Mouse (Mus musculus): ENCODE measurements around the gene Hnrnpul2. TPM values are rescaled to one million over a fixed set of nuclear protein-coding genes. Genes with fewer than 3 reads are reported as not detected.

Hnrnpul2 gene
- total RNA-seq, 1 experiment from 2014 or later, result 114 TPM

Other genes with a start within 250 kb of the Hnrnpul2 start
- gene Slc22a8, start 228.8 kb upstream of the Hnrnpul2 start, total RNA-seq (2023; ENCODE audit: inconsistent age), result not detected in 4 replicates
- gene Slc22a6, start 202.0 kb upstream of the Hnrnpul2 start, total RNA-seq (2023; ENCODE audit: inconsistent age), result not detected in 4 replicates
- gene Chrm1, start 156.2 kb upstream of the Hnrnpul2 start, total RNA-seq (2023; ENCODE audit: inconsistent age), result not detected in 4 replicates
- gene Slc3a2, start 96.6 kb upstream of the Hnrnpul2 start, total RNA-seq (2023; ENCODE audit: inconsistent age), result 215 to 230 TPM (median 221 TPM) in 4 replicates
- gene Wdr74, start 84.2 kb upstream of the Hnrnpul2 start, total RNA-seq (2023; ENCODE audit: inconsistent age), result 66.4 to 86.6 TPM (median 70.6 TPM) in 4 replicates
- 4.2 to 4.8 TPM (median 4.5 TPM) in 4 replicates for gene 1700092M07Rik, start 79.3 kb upstream of the Hnrnpul2 start, total RNA-seq (2023; ENCODE audit: inconsistent age)
- 209 to 258 TPM (median 241 TPM) in 4 replicates for gene Stx5a, start 78.6 kb upstream of the Hnrnpul2 start, total RNA-seq (2023; ENCODE audit: inconsistent age)
- 374 to 413 TPM (median 398 TPM) in 4 replicates for gene Nxf1, start 62.9 kb upstream of the Hnrnpul2 start, total RNA-seq (2023; ENCODE audit: inconsistent age)
- gene Tmem223, start 49.0 kb upstream of the Hnrnpul2 start, total RNA-seq (2023; ENCODE audit: inconsistent age), result 28.8 to 38.3 TPM (median 33.5 TPM) in 4 replicates
- gene Tmem179b, start 45.5 kb upstream of the Hnrnpul2 start, total RNA-seq (2023; ENCODE audit: inconsistent age), result 70.3 to 85.2 TPM (median 76.3 TPM) in 4 replicates
- gene Taf6l, start 33.6 kb upstream of the Hnrnpul2 start, total RNA-seq (2023; ENCODE audit: inconsistent age), result 18.7 to 25.0 TPM (median 24.5 TPM) in 4 replicates
- gene Polr2g, start 21.4 kb upstream of the Hnrnpul2 start, total RNA-seq (2023; ENCODE audit: inconsistent age), result 59.9 to 73.9 TPM (median 64.1 TPM) in 4 replicates
- 1.1 to 2.0 TPM (median 1.6 TPM) in 4 replicates for gene Zbtb3, start 17.5 kb upstream of the Hnrnpul2 start, total RNA-seq (2023; ENCODE audit: inconsistent age)
- 29.7 to 34.2 TPM (median 31.8 TPM) in 4 replicates for gene Ttc9c, start 677 bp upstream of the Hnrnpul2 start, total RNA-seq (2023; ENCODE audit: inconsistent age)
- gene AC129217.1, start 9.8 kb downstream of the Hnrnpul2 start, total RNA-seq (2023; ENCODE audit: inconsistent age), result 9.1 to 16.6 TPM (median 9.7 TPM) in 4 replicates
- gene Bscl2, start 17.5 kb downstream of the Hnrnpul2 start, total RNA-seq (2023; ENCODE audit: inconsistent age), result 46.7 to 50.3 TPM (median 48.0 TPM) in 4 replicates
- not detected in 4 replicates for gene Gng3, start 19.2 kb downstream of the Hnrnpul2 start, total RNA-seq (2023; ENCODE audit: inconsistent age)
- 0.54 to 0.93 TPM (median 0.74 TPM) in 4 replicates for gene Lrrn4cl, start 30.8 kb downstream of the Hnrnpul2 start, total RNA-seq (2023; ENCODE audit: inconsistent age)
- 131 to 153 TPM (median 146 TPM) in 4 replicates for gene Ubxn1, start 51.5 kb downstream of the Hnrnpul2 start, total RNA-seq (2023; ENCODE audit: inconsistent age)
- 20.4 to 22.0 TPM (median 20.8 TPM) in 4 replicates for gene Uqcc3, start 60.9 kb downstream of the Hnrnpul2 start, total RNA-seq (2023; ENCODE audit: inconsistent age)
- gene Lbhd1, start 63.7 kb downstream of the Hnrnpul2 start, total RNA-seq (2023; ENCODE audit: inconsistent age), result 5.8 to 25.1 TPM (median 14.5 TPM) in 4 replicates
- gene Gm49403, start 63.9 kb downstream of the Hnrnpul2 start, total RNA-seq (2023; ENCODE audit: inconsistent age), result not detected in 4 replicates
- 37.3 to 46.2 TPM (median 41.3 TPM) in 4 replicates for gene 1810009A15Rik, start 68.8 kb downstream of the Hnrnpul2 start, total RNA-seq (2023; ENCODE audit: inconsistent age)
- 3.4 to 6.4 TPM in 2 of 4 replicates, not detected in the others for gene Gm49416, start 68.9 kb downstream of the Hnrnpul2 start, total RNA-seq (2023; ENCODE audit: inconsistent age)
- gene Ints5, start 73.0 kb downstream of the Hnrnpul2 start, total RNA-seq (2023; ENCODE audit: inconsistent age), result 17.3 to 21.1 TPM (median 20.2 TPM) in 4 replicates
- gene Ganab, start 78.1 kb downstream of the Hnrnpul2 start, total RNA-seq (2023; ENCODE audit: inconsistent age), result 154 to 162 TPM (median 156 TPM) in 4 replicates
- 64.7 to 70.7 TPM (median 65.6 TPM) in 4 replicates for gene B3gat3, start 100.4 kb downstream of the Hnrnpul2 start, total RNA-seq (2023; ENCODE audit: inconsistent age)
- gene Rom1, start 109.3 kb downstream of the Hnrnpul2 start, total RNA-seq (2023; ENCODE audit: inconsistent age), result 3.7 to 4.9 TPM (median 4.3 TPM) in 4 replicates
- 81.6 to 99.9 TPM (median 83.4 TPM) in 4 replicates for gene Eml3, start 109.5 kb downstream of the Hnrnpul2 start, total RNA-seq (2023; ENCODE audit: inconsistent age)
- 194 to 213 TPM (median 202 TPM) in 4 replicates for gene Mta2, start 121.9 kb downstream of the Hnrnpul2 start, total RNA-seq (2023; ENCODE audit: inconsistent age)
- 41.4 to 46.3 TPM (median 43.1 TPM) in 4 replicates for gene Tut1, start 133.8 kb downstream of the Hnrnpul2 start, total RNA-seq (2023; ENCODE audit: inconsistent age)
- gene Eef1g, start 147.0 kb downstream of the Hnrnpul2 start, total RNA-seq (2023; ENCODE audit: inconsistent age), result 498 to 534 TPM (median 511 TPM) in 4 replicates
- gene Ahnak, start 169.3 kb downstream of the Hnrnpul2 start, total RNA-seq (2023; ENCODE audit: inconsistent age), result 110 to 155 TPM (median 141 TPM) in 4 replicates